Mouse (Mus musculus) gastrocnemius, postnatal 25 days (tissue): Measurements from ENCODE around the gene Dusp16. TPM values are rescaled to one million over a fixed set of nuclear protein-coding genes. Genes with fewer than 3 reads are reported as not detected.

ENCODE experiments used
- DNase-seq: peaks from one replicate; pipeline ENCODE4 v3.0.0; 2022
- total RNA-seq, 2 experiments: library from RNA; stranded (reverse); gene quantifications; 1 replicate in 1 of 2; 2 replicates in 1 of 2; pipeline ENCODE4 v1.2.3; 2021

Gene Dusp16
- total RNA-seq, 2 experiments from 2014 or later, result 13.3 to 17.4 TPM

DNA sequence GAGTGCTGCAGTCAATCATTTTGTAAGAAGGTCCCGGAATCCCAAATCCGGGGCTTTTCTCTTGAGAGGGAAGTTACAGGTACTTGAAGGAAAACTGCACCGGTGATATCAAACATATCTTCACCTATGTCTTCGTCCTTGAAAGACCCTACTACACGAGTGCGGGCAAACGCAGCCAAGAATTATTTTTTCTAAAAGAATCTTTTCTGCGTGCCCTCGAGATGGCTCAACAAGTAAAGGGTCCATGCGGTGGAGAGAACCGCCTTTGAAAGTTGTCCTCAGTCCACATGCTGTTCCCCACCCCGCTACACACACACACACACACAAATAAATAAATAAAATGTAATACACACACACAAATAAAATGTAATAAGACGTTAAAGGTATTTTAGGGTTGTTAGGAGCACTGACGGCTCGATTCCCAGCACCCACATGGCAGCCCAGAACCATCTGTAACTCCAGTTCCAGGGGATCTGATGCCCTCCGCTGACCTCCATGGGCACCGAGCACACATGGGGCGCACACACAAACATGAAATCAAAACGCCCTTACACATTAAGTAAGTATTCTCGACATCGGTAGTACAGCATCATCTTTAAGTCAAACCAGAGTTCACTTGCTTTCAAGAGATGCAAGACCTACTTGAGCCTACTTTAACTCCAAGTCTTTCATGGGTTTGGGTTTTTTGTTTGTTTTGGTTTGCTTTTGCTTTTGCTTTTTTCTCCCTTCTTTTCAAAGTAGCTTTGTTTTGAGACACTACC is 801 bp upstream of the Dusp16 start:
- DNase-seq, result no peak

DNA sequence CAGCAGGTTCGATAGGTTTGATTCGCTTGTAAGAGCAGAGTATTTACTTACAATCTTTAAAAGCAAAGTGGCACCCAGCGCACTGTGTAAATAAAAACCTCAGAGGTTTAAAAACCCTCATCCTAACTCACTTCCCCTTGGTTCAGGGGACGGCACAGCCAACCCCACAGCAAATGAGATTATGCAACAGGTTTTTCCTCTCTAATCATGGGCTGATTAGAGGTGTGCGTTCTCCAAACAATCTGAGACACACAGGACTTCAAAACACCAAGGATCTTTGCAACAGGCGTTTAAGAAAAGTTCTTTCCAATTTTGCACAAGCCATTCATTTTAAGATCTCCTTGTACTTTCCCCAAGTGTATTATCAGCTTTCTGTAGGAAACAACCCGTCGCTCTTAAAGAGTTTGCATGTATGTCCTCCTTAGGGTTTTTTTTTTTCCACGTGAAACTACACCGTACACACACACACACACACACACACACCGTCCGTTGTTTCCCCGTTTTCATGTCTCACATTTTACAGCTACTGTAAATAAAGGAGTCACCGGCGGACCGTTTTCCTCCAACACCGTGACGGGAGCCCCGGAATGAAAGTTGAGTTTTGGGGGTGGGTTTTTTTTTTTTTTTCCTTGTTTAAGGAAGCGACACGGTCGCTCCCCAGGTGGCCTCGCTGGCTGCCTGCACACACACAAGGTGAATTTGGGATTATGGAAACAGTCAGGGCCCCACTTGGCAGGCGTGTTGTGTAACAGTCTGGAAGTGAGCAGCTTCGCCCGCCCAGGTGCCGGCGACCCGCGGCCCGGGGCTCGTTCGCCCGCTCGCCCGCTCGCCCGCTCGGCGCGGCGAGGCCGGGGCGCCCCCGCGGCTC is 940 bp downstream of the Dusp16 start:
- peak; percentile 36 for DNase-seq

DNA sequence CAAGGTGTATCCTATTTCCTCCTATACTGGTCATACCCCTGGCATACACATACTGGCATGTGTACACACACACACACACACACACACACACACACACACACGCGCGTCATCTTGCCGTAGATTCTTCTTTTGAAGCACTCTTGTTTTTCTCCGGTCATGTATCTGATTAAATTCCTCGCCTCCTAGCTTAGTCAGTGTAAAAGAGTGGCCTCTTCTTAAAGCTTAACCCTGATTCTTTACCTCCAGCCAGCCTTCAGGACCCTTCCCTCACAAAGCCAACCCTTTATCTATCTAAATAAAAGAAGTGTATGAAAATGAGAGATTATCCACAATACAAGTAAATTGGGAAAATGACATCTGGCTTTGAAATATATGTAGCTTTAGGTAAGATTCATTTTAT is 3.3 kb downstream of the Dusp16 start:
- no peak for DNase-seq

DNA sequence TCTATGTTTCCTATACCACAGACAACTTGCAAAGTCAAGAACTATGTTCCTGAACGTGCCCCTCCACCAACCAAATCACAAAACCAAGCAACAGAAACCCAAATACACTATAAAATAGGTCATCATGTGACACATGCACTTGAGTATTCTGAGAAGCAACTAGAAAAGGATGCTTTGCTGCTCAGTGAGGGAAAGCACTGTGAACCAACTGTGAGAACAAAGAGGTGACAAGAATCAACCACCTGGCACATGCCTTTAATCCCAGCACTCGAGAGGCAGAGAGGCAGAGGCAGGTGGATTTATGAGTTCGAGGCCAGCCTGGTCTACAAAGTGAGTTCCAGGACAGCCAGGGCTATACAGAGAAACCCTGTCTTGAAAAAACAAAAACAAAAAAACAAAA is 6.0 kb downstream of the Dusp16 start:
- DNase-seq, result no peak

DNA sequence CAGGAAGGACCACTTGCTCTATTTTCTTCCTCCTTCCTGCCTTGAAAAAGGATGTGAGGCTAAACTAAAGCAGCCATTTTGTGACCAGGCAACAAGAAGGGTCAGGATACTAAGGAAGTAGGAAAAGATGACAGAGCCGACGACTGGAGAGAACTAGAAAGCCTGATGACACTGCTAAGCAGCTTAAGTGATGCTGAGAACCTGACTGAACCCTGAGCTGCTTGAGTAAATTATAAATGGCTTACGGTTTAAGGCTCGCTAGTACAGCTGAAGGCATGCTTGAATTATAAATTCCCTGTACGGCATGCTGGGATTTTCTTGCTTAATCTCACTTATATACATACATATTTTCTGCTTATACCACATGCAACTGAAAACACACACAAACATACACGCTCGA is 9.5 kb downstream of the Dusp16 start:
- DNase-seq, result no peak

DNA sequence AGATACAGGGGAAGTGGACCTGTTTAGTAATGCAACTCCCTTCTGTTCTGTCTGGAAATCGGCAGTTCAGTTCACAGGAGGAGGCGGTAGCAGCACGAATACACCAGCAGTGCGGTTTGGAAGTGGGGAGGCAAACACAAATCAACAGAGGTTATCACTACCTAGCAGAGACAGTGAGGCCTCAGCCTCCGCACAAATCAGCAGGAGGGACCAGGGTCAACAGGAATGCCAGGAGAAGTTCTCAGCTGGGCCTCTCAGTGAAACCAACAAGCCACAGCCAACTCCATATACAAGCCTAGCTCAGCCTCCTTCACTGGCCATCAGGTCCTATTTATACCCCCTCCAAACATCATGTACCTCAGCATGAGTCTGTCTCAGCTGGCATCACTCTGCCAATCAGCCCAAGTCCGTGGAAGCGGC is 10.9 kb downstream of the Dusp16 start:
- peak; percentile 11 for DNase-seq

DNA sequence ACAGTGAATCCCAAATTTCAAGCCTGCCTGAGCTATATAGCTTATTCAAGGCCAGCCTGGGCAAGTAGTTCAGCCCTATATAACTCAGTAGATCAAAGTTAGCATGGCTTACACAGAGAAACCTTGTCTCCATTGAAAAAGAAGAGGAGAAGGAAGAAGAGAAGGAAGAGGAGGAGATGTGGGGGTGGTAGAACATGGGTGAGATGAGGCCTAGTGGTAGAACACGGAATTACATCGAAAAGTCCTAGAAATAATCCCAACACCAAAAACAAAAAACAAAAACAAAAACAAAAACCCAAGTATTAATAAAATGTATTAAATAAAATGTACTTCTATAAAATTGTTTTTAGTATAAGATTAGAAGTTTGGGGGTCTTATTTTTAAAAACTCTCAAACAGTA is 12.4 kb downstream of the Dusp16 start:
- DNase-seq, result no peak

DNA sequence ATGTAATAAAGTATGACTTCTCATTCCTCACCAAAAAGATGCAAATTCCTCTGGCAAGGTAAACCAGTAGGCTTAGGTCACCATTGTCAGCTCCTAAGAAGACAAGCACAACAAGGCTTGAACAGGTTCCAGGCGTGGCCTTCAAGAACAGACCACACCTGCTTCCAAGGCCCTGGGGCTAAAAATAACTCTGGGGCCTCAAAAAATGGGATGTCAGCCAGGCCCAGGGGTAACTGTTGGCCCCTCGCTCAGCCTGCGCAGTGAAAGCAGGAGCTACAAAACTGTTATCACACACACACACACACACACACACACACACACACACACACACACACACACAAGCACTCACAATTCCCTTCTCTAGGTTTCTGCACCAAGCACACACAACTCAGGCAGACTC is 18.5 kb downstream of the Dusp16 start:
- peak; percentile 45 for DNase-seq

DNA sequence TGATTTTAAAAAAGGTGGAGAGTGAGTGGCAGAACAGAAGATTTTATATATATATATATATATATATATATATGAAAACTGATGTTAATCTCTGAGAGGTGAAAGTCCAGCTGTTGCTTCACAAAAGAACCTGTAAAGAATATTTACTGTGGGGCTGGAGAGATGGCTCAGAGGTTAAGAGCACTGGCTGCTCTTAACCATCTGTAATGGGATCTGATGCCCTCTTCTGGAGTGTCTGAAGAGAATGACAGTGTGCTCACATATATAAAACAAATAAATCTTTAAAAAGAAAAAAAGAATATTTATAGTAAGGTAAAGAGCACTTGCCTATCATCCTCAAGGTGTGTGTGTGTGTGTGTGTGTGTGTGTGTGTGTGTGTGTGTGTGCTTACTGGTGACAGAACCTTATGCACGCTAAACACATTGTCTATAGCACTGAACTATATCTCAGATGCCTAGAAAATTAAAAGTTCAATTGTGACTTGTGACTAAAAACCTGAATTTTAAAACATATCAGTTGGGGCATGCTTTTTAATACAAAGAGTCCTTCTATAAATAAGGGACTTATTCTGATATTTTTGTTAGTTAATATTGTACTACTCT is 19.0 kb downstream of the Dusp16 start:
- DNase-seq, result no peak

DNA sequence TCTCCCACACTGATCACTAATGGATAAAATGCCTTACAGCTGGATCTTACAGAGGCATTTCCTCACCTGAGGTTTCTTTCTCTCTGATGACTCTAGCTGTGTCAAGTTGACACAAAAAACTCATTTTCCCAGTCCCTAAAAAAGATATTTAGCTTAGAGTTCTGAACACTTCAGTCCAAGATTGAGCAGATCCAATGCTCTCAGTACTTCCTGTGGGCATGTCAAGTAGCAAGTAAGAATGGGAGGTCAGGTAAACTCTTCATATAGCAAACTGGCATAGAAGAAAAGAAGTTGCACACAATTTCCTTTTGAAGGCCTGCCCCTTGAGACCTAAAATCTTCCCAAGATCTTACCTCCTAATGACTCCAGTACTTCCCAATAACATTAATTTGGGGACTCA is 22.1 kb downstream of the Dusp16 start:
- no peak for DNase-seq

DNA sequence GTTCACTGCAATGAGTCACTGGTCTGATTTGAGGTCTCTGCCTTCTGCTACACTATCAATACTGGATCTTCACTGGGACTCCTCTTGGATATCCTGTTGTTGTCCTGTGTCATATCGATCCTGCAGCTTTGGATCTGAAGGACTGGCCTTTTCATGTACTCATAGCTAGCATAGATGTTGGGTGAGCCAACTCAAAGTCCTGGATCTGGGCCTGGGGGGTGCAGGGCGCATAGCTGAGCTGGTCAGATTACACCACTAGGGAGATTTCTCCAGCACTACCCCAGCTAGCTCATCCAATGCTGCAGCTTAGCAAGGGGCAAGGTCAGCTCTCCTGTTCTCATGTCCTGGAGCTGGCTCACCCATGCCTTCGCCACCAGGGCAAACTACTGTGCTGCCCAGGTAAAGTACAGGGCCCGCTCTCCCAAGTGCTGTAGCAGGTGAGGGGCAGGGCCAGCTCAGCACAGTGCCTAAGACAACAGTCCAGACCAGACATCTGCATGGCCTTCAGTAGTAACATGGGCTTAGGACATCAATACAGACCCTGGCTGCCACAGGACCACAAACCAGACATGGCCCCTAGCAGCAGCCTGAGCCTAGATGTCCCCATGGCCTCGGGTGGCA is 27.9 kb downstream of the Dusp16 start:
- DNase-seq, result peak; percentile 63

DNA sequence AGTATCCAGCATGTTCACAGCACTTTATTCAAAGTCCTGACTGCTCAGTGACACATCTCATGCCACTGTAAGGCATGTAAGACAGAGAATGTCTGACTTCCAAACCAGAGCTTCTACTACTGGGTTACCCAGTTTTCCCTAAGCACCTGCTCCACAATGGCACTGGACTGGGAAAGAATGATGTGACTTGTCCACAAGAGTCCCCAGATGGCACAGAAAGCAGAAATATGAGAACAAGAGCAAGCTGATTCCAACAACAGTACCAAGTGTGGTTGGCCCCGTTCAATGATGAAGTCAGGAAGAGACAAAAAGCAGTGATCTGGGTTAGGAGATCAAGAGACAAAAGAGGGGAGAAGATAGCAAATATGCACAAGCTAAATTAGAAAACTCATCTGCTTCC is 29.0 kb downstream of the Dusp16 start:
- no peak for DNase-seq

DNA sequence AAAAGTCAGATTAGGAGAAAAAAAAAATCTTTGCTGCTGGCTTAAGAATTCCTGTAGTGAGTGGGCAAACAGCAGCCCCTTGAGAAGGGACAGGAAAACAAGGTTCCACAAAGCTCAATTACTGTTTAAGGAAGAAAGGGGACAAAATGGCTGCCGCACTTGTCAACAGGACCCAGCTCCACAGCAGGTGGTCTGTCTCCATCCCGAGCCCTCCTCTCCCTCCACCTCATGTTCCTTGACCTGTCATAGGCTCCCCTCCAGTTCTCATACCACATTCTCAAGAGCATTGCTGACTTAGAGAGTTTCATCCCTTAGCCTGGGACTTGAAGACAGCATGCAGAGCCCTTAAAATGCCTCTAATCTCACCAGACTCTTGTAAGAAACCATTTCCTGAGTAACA is 30.6 kb downstream of the Dusp16 start:
- no peak for DNase-seq

DNA sequence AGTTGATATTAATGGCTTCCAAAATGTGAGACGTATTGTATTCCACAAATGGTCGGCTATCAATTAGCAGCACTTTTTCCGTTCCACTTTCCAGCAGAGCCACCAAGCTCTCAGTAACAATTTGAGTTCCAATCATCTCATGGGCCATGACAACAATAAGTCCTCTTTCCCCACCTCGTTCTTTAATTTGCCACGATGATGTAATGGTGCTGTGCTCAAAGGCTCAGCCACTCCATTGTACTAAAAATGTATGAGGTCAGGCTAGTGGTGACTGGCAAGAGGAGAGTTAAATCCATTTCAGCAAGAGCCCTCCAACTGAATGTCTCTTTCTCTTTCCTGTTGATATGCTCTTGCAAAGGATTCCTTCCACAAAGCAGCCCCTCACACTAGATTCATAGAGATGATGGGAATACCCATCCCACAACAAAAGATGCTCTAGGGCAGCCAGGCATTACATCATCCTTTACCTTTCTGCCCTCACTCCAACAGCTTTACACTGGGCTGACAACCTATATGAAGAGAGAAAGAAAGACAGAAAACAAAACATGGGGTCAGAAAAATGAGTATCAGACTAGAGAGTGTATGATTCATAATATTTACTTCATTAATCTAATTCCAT is 31.4 kb downstream of the Dusp16 start:
- no peak for DNase-seq

DNA sequence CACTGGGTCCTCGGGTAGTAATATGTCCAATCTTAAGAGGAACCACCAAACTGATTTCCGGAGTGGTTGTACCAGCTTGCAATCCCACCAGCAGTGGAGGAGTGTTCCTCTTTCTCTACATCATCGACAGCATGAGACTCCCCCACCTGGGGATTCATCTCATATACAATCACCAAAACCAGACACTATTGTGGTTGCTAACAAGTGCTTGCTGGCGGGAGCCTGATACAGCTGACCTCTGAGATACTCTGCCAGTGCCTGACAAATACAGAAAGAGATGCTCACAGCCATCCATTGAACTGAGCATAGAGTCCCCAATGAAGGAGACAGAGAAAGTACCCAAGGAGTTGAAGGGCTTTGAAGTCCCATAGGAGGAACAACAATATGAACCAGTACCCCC is 36.4 kb downstream of the Dusp16 start:
- DNase-seq, result no peak

DNA sequence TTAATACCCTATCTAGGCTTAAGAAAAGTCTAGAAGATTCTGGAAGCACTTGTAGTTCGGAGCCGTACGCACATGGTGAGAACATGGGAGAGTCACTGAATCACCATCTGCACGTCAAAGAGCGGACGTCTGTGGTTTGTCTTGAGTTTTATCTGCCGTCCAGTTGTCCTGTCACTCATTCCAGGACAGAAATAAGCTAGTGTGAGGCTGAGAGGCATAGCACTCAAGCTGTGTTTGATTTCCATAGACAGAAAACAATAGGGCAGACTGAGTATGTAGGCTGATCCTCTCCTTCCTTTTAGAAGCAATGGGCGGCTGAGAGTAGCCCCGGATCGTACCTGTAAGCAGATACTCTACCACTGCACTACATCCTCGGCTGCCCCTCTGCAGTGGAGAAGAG is 38.6 kb downstream of the Dusp16 start:
- no peak for DNase-seq

DNA sequence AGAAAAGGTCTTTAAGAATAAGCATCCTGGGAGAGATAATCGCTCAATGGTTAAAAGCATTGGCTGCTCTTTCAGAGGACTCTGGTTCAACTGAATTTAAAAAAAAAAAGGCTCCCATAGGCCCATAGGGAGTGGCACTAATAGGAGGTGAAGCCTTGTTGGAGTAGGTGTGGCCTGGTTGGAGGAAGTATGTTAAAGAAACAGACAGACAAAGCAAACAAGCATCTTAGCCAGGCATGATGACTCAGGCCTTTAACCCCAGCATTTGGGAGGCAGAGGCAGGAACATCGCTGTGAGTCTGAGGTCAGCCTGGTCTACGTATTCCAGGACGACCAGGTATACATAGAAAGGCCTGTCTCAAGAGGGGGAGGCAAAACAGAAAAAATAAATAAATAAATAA is 39.0 kb downstream of the Dusp16 start:
- DNase-seq, result no peak

DNA sequence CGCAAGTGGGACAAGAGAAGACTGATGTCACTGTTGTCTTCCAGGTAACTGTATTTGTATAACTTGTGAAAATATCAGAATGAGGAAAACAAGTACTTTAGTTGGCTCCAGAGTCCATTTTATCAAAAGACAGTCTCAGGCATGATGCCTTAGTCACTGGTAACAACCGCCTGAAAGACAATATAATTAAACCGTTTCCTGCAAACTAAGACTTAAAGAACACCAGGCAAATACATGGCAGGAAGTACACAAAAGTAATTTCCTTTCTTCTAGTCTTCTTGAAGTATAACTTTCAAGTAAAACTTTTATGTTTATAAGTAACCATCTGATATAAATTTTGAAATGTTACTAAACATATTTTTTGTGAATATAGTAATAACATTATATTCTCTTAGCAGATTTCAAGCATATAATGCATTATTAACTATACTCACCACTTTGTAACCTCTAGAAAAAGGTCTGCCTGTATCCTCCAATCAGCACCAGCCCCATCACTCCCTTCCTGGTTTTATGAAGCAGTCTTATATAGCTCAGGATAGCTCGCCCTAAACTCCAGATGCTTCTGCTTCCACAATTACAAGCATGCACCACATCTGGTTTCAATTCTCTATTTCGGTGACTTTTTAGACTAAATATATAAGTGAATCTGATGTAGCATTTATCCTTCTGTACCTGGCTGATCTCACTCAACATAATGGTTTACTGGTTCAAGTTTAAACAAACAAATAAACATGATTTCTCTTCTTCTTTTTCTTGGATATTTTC is 40.4 kb downstream of the Dusp16 start:
- DNase-seq, result no peak

DNA sequence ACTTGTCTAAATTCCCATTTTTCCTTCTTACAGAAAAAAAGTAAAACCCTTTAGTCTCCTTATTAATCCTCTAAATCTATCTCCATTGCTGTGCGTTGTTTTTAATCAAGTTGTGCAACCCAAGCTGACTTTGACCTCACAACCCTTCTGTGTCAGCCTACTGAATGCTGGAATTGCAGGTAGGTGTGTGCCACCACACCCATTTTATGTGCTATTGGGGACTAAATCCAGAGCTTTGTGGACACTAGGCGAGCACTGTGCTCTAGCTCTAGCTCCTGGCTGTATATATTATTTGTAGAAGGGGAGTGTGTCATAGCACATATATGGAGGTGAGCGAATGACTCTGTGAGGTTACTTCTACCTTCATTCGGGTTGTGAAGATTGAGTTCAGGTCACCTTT is 41.3 kb downstream of the Dusp16 start:
- no peak for DNase-seq

DNA sequence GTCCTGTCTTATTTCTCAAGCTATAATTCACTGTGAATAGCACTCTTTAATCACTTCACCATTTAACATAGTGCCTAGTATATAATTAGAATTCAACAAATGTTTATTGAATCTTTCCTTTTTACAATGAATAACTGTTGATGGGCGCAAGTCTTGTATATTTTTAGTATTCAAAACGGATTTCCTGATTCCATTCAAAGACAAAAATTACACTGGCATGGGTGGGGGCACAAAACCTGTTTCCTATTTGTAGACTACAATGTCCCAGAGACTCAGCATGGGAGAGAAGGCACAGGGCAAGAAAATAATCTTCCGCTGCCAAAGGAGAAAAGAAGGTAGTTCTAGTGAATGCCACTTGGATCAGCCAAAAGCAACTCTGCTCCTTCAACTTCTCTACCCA is 44.3 kb downstream of the Dusp16 start:
- DNase-seq, result no peak

DNA sequence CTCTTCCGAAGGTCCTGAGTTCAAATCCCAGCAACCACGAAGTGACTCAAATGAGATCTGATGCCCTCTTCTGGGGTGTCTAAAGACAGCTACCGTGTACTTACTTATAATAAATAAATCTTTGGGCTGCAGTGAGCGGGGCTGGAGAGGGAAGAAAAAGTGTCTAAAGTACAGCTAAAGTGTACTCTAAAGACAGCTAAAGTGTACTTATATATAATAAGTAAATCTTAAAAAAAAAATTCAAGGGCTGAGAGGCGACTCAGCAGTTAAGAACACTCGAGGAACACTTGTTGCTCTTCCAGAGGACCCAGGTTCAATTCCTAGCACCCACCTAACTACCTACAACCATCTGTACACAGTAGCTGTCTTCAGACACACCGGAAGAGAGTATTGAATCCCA is 46.5 kb downstream of the Dusp16 start:
- DNase-seq, result no peak

DNA sequence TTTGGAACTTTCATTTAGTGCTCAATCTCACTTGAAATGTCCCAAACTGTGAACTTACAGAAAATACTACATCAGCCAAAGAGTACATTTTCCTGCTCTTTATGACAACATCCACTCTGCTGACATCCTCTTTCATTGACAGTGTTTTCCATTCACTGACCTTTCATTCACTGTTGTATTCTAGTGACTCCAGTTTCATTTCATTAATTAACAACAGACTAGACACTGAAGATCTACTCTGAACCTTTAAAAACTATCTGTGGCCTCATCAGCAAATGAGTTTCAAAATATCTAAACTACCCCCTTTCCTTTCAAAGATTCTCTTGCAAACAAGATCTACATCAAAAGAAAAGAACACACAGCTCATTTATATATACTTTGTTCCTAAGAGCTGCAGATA is 48.9 kb downstream of the Dusp16 start:
- DNase-seq, result no peak
